Mouse (Mus musculus) gastrocnemius, postnatal 14 days (tissue): ENCODE measurements around the gene U2af1l4. TPM values are rescaled to one million over a fixed set of nuclear protein-coding genes. Genes with fewer than 3 reads are reported as not detected.

Source experiments
- DNase-seq: peaks from one replicate; pipeline ENCODE4 v3.0.0; 2021; ENCODE audit warnings: mixed read lengths
- intact Hi-C: fragments of 180-260 bp; cut with DNase I; formaldehyde crosslinking; loops from one replicate; pipeline ENCODE4 v1.15.1; 2025; ENCODE audit warnings: low total_unique reads
- long read RNA-seq, 2 experiments: library from polyadenylated mRNA; stranded (forward); transcript quantifications; one replicate each; pipeline ENCODE4 v2.0.0; 2021
- total RNA-seq, 2 experiments: library from RNA; stranded (reverse); gene quantifications; 2 replicates each; pipeline ENCODE4 v1.2.3; 2021

The U2af1l4 gene
- 10 to 100 TPM; 49.6 to 50.1 TPM for total RNA-seq
- long read RNA-seq, experiment 1, transcript U2af1l4-201 (8 exons, 884 nt), result major isoform, 20 of 32 reads
- long read RNA-seq, experiment 1, partial matches to known transcripts, result 1 of 32 reads
- long read RNA-seq, experiment 1, other reads (novel, unspliced or antisense), result 2 of 32 reads
- long read RNA-seq, experiment 2, transcript U2af1l4-201 (8 exons, 884 nt), result major isoform, 30 of 42 reads
- long read RNA-seq, experiment 2, partial matches to known transcripts, result 0 of 42 reads
- long read RNA-seq, experiment 2, other reads (novel, unspliced or antisense), result 8 of 42 reads

GRCm38 (mm10) chr7:30563117-30563905 lies at the start of gene U2af1l4, which contains the start of the genes Gm49396 and Psenen:
TSS of gene U2af1l4 (plus strand) at chr7:30563301.
TSS of gene Gm49396 (plus strand) at chr7:30563344.
TSS of gene Psenen (minus strand) at chr7:30563627.
- intact Hi-C loops, result no loop called here

GRCm38 (mm10) chr7:30515003-30515760 lies 47.9 kb upstream of the U2af1l4 start:
- intact Hi-C loops, result no loop called here
- no peak for DNase-seq

More at GRCm38 (mm10) chr7:30563117-30563905, at the start of gene U2af1l4, which contains the start of the genes Gm49396 and Psenen:
- peak; percentile 97 for DNase-seq

- DNase-seq, result no peak
- intact Hi-C loops, result no loop called here
These were observed 44.8 kb upstream of the U2af1l4 start for GRCm38 (mm10) chr7:30518325-30518724.

GRCm38 (mm10) chr7:30520396-30520795 lies 42.7 kb upstream of the U2af1l4 start:
- no peak for DNase-seq
- intact Hi-C loops, result no loop called here

GRCm38 (mm10) chr7:30520856-30521255 lies 42.2 kb upstream of the U2af1l4 start:
- intact Hi-C loops, result no loop called here
- DNase-seq, result no peak

- no peak for DNase-seq
- intact Hi-C loops, result no loop called here
These were observed 40.2 kb upstream of the U2af1l4 start for GRCm38 (mm10) chr7:30522871-30523270.

GRCm38 (mm10) chr7:30524487-30524886 lies 38.6 kb upstream of the U2af1l4 start:
- no peak for DNase-seq
- intact Hi-C loops, result no loop called here

GRCm38 (mm10) chr7:30525954-30526353 lies 37.1 kb upstream of the U2af1l4 start:
- DNase-seq, result no peak
- intact Hi-C loops, result no loop called here

GRCm38 (mm10) chr7:30526399-30526798 lies 36.7 kb upstream of the U2af1l4 start:
- intact Hi-C loops, result no loop called here
- DNase-seq, result no peak

GRCm38 (mm10) chr7:30526981-30527380 lies 36.1 kb upstream of the U2af1l4 start:
- intact Hi-C loops, result no loop called here
- DNase-seq, result no peak

- DNase-seq, result no peak
- intact Hi-C loops, result no loop called here
These were observed 31.7 kb upstream of the U2af1l4 start for GRCm38 (mm10) chr7:30531291-30531815.

GRCm38 (mm10) chr7:30532931-30533330 lies 30.2 kb upstream of the U2af1l4 start:
- DNase-seq, result peak; percentile 35
- intact Hi-C loops, result no loop called here

- DNase-seq, result no peak
- intact Hi-C loops, result no loop called here
These were observed 29.0 kb upstream of the U2af1l4 start for GRCm38 (mm10) chr7:30533941-30534632.

GRCm38 (mm10) chr7:30534633-30535577 lies 28.2 kb upstream of the U2af1l4 start, which contains the start of gene Arhgap33:
TSS of gene Arhgap33 (minus strand) at chr7:30535060.
- DNase-seq, result peak; percentile 95
- intact Hi-C loops, result no loop called here

- DNase-seq, result no peak
- intact Hi-C loops, result no loop called here
These were observed 22.5 kb upstream of the U2af1l4 start for GRCm38 (mm10) chr7:30540572-30540971.

GRCm38 (mm10) chr7:30544327-30544726 lies 18.8 kb upstream of the U2af1l4 start:
- intact Hi-C loops, result no loop called here
- DNase-seq, result no peak

- intact Hi-C loops, result no loop called here
- no peak for DNase-seq
These were observed 13.2 kb upstream of the U2af1l4 start for GRCm38 (mm10) chr7:30549880-30550279.

- intact Hi-C loops, result no loop called here
- DNase-seq, result no peak
These were observed 12.5 kb upstream of the U2af1l4 start for GRCm38 (mm10) chr7:30550603-30551002.
